Mouse (Mus musculus): ENCODE results near the gene Lgr6.
A peak's percentile ranks its signal among the peaks of the same experiment; 100 is the strongest.
"Not testable (repeated sequence)": the region's sequence is repeated elsewhere in the genome, so short reads cannot be mapped to it uniquely, and the experiment has no call there.

The Lgr6 gene

GRCm38 (mm10) chr1:135128011-135128441 lies 22.9 kb upstream of the Lgr6 start:
- DNase-seq, result no peak

GRCm38 (mm10) chr1:135126443-135127027 lies 21.5 kb upstream of the Lgr6 start:
- DNase-seq, result peak; percentile 64

- no peak for DNase-seq
These were observed 20.9 kb upstream of the Lgr6 start for GRCm38 (mm10) chr1:135125990-135126389.

- no peak for DNase-seq
These were observed 19.7 kb upstream of the Lgr6 start for GRCm38 (mm10) chr1:135124573-135125363.

GRCm38 (mm10) chr1:135112661-135113060 lies 7.6 kb upstream of the Lgr6 start:
- peak; percentile 66 for DNase-seq

- DNase-seq, result not testable (repeated sequence)
These were observed 6.2 kb upstream of the Lgr6 start for GRCm38 (mm10) chr1:135111271-135111670.

GRCm38 (mm10) chr1:135110075-135110474 lies 5.0 kb upstream of the Lgr6 start:
- DNase-seq, result peak; percentile 77

GRCm38 (mm10) chr1:135108611-135109010 lies 3.5 kb upstream of the Lgr6 start:
- peak; percentile 65 for DNase-seq

GRCm38 (mm10) chr1:135105951-135106350 lies 875 bp upstream of the Lgr6 start:
- peak; percentile 84 for DNase-seq

- DNase-seq, result no peak
These were observed 4.7 kb downstream of the Lgr6 start for GRCm38 (mm10) chr1:135100400-135100799.

GRCm38 (mm10) chr1:135098441-135098840 lies 6.6 kb downstream of the Lgr6 start:
- DNase-seq, result no peak

GRCm38 (mm10) chr1:135097441-135097840 lies 7.6 kb downstream of the Lgr6 start:
- DNase-seq, result no peak

GRCm38 (mm10) chr1:135096312-135096711 lies 8.8 kb downstream of the Lgr6 start:
- DNase-seq, result no peak

GRCm38 (mm10) chr1:135095189-135095588 lies 9.9 kb downstream of the Lgr6 start:
- no peak for DNase-seq

GRCm38 (mm10) chr1:135094723-135095122 lies 10.4 kb downstream of the Lgr6 start:
- no peak for DNase-seq

- DNase-seq, result no peak
These were observed 14.2 kb downstream of the Lgr6 start for GRCm38 (mm10) chr1:135090914-135091313.

- DNase-seq, result no peak
These were observed 15.4 kb downstream of the Lgr6 start for GRCm38 (mm10) chr1:135089626-135090025.

GRCm38 (mm10) chr1:135087414-135087813 lies 17.7 kb downstream of the Lgr6 start:
- no peak for DNase-seq

GRCm38 (mm10) chr1:135086015-135086414 lies 19.1 kb downstream of the Lgr6 start:
- no peak for DNase-seq

GRCm38 (mm10) chr1:135085296-135085871 lies 19.7 kb downstream of the Lgr6 start:
- no peak for DNase-seq

- peak; percentile 34 for DNase-seq
These were observed 21.6 kb downstream of the Lgr6 start for GRCm38 (mm10) chr1:135083465-135083864.

GRCm38 (mm10) chr1:135082267-135082666 lies 22.8 kb downstream of the Lgr6 start:
- no peak for DNase-seq

- no peak for DNase-seq
These were observed 26.1 kb downstream of the Lgr6 start for GRCm38 (mm10) chr1:135079021-135079420.

GRCm38 (mm10) chr1:135076470-135076869 lies 28.6 kb downstream of the Lgr6 start:
- no peak for DNase-seq

Measured in embryo, embryonic 11 days (tissue).